Mouse (Mus musculus) neutrophil, adult 5-6 weeks (primary cell): Measurements from ENCODE around the gene Art4. TPM values are rescaled to one million over a fixed set of nuclear protein-coding genes. Genes with fewer than 3 reads are reported as not detected.

Experiments used
- ATAC-seq: fragments of 151-379, 151-347 bp; 2 replicates; pipeline ENCODE4 v1.8.0; 2017; ENCODE audit warnings: mild to moderate bottlenecking, moderate TSS enrichment; ENCODE audit not compliant: insufficient number of reproducible peaks, poor library complexity, low FRiP score, severe bottlenecking; ENCODE audit errors: extremely low read depth
- total RNA-seq: library from RNA; stranded (forward); fragments of 200-1000 nt; gene quantifications from 2 replicates; pipeline ENCODE4 v1.2.3, GENCODE M21; 2017

Art4 gene
- total RNA-seq, 1 experiment from 2014 or later = 1.9 TPM

- ATAC-seq = no peak
Measured at GRCm38 (mm10) chr6:136806819-136807218, 50.7 kb downstream of the Art4 start.

GRCm38 (mm10) chr6:136805409-136805775, 52.1 kb downstream of the Art4 start:
- no peak for ATAC-seq

DNA sequence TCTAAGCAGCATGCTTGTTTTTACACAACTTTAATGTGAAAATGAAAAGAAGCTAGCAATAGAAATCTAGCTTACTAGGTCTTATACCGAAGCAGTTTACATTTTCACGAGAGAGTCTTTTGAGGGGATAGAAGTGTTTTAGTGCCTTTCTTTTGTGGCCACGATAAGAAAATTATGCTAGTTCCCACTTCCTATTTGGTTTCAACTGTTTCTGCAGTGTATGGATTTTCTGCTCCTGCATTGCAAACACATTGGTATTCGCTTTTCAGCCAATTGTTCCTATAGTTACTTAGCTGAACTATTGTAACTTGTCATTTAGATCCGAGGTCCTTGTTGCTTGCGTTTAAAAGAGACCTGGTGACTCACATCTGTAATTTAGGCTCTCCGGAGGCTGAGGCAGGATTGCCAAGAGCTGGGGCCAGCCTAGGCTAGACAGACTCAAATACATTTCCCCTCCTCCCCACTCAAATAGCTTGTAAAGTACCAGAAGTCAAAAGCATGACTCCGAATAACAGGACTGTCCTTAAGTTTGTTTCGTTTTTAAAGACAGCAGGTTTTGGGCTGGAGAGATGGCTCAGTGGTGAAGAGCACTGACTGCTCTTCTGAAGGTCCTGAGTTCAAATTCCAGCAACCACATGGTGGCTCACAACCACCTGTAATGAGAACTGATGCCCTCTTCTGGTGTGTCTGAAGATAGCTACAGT, 52.7 kb downstream of the Art4 start:
- ATAC-seq = no peak

DNA sequence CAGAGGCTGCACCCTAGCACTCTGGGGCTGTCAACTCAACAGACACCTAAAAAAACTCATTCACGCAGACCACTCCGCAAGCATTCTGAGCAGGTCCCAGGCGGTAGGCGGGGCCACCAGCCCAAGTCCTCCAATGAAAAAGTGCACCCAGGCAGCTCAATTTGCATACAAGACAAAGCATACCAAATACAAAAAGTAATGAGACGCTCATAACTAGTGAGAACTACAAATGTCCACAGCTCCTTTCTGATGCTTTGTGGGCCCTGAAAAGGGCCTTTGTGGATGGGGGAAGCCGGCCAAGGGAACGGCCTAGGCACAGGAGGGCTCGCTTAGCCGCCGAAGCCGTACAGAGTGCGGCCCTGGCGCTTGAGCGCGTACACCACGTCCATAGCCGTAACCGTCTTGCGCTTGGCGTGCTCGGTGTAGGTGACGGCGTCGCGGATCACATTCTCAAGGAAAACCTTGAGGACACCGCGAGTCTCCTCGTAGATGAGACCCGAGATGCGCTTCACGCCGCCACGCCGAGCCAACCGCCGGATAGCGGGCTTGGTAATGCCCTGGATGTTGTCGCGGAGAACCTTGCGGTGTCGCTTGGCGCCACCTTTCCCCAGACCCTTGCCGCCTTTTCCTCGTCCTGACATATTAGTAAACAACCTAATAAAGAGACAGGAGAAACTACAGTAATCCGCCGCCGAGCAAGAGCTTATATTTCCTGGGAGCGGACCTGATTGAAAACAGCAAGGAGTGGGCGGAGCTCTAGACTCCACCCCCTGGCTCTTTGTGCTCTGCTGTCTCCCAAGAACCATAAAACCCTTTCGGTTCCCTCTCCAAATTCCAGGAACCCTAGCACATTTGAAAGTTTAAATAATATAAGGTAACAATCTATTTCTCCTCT, 53.5 kb downstream of the Art4 start, which contains the start of gene Hist4h4:
Gene Hist4h4 (minus strand): TSS at position 677 of the 895 bp plus-strand sequence.
- peak; percentile 63 for ATAC-seq

DNA sequence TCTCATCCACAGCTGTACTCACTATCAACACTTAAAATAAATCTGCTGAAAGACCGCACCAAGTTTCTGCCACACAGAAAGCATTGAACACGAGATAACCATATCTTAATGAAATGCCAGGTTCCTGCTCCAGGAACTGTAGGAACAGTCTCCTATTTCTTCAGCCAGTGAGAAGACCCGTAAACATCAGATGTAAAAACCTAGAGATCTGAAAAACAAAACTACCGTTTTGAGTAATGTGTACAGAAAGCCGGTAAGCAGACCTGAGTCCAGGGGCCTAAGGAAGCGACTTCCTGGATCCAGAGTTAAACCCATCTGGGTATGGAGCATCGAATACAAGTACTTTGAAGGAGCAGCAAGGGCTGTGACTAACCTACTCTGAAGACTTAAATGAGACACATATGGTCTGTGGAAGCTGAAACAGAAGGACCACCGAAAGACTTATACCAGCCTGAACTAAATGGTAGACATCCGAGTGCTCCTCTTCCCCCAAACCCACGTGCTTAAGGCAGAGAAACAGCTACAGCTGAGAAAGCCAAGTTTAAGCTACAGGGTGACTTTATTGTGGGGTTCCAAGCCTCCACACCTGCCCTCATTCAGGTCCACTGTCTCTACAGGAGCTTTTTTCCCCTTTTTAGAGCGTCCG, 54.3 kb downstream of the Art4 start:
- no peak for ATAC-seq

DNA sequence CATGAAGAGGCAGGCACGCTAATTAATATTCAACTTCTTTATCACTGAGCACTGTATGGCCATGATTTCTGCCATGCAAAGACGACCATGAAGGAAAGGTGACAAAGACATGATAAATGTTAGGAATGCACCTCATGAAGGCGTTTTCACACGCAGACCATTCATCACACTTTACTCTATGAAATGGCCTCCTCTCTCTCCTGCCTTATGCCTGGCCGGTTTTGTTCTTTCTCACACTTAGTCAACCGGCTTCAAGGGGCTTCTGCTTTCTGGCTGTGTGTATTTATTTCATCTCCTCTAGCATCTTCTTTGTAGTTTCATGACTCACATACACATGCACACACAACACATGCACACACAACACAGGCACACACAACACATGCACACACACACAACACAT, 56.3 kb downstream of the Art4 start:
- ATAC-seq = no peak

GRCm38 (mm10) chr6:136800710-136801109, 56.8 kb downstream of the Art4 start:
- no peak for ATAC-seq

Other genes with a start within 250 kb of the Art4 start
- gene Plbd1, start 195.8 kb downstream of the Art4 start, total RNA-seq = 276 and 296 TPM in 2 replicates
- 0.23 and 0.37 TPM in 2 replicates for gene Gucy2c, start 76.0 kb downstream of the Art4 start, total RNA-seq
- gene Hist4h4, start 53.3 kb downstream of the Art4 start, total RNA-seq = 22.1 and 23.3 TPM in 2 replicates
- 50.2 and 56.9 TPM in 2 replicates for gene H2afj, start 49.5 kb downstream of the Art4 start, total RNA-seq
- gene BC049715, start 30.1 kb downstream of the Art4 start, total RNA-seq = 4.2 and 6.3 TPM in 2 replicates
- 90.1 and 103 TPM in 2 replicates for gene Wbp11, start 29.5 kb downstream of the Art4 start, total RNA-seq
- gene Smco3, start 22.3 kb downstream of the Art4 start, total RNA-seq = 0.35 TPM in 1 of 2 replicates, not detected in the other
- gene Mgp, start 18.1 kb upstream of the Art4 start, total RNA-seq = not detected in 2 replicates
- 12.0 and 12.5 TPM in 2 replicates for gene Erp27, start 64.4 kb upstream of the Art4 start, total RNA-seq
- 0.35 TPM in 1 of 2 replicates, not detected in the other for gene Pde6h, start 66.1 kb upstream of the Art4 start, total RNA-seq
- gene Arhgdib, start 84.2 kb upstream of the Art4 start, total RNA-seq = 1,086 and 1,117 TPM in 2 replicates